Mouse (Mus musculus) testis, postnatal 14 days (tissue): ENCODE results near the gene Sbno2.
"Not testable (repeated sequence)": the region's sequence is repeated elsewhere in the genome, so short reads cannot be mapped to it uniquely, and the experiment has no call there.

Experiments
- DNase-seq: peaks from one replicate; pipeline ENCODE4 v3.0.0; 2021; ENCODE audit warnings: low spot score

The Sbno2 gene

DNA sequence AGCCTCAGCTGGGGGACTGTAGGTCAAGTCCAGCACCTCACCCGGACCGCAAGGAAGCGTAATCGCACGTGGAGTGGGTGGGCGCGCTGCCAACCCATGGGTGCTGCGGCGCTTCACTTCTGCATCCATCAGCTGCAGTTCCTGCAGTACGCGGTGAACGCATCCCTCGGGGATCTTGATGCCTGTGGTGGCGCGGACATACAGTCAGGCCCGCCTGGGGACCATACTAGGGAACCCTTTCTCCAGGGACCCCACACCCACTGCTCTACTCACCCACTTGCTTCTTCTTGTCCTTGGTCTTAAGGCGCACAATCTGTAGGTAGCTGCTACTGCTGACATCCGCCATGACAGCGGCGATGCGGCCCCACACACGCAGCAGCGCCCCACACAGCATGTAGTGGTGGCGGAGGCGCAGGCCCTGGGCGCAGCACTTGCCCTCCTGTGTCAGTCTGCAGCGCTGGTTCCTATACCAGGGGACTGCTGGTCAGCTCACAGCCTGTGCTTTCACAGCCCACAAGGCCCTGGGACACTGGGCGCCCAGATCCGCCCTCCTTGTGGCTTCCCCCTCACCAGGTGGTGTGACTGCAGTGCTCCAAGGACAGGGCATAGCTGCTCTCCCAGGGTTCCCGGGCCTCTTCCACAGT, 47.6 kb downstream of the Sbno2 start:
- no peak for DNase-seq

DNA sequence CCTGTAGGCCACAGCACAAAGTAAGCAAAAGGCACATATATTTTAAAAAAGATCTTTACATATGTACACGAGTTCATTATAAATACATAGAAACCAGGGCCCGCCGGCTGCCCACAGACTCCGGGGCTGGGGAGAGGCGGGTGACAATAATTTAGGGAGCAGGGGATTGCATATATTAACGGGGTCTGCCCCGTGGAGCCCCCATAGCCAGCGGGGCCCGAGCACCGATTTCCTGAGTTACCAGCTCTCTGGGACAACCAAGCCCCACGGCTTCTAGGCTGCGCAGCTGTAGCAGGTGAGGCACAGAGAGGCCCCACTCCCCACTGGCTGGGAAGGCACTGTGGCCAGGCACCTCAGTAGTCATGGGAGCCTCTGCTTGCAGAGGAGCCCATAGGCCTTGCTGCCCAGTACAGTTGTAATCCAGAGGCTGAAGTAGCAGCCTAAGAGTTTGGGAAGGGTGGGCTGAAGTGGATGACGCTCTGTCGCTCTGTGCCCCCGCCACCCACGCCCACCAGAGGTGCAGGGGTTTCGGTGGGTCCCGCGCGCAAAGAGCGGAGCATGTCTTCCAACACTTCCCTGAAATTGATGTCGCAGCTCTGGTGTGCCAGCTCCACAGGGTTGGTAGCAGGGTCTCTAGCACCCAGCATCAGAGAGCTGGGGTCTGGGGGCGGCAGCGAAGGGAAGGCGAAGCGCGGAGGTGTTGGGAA, 48.2 kb downstream of the Sbno2 start:
- DNase-seq: no peak

DNA sequence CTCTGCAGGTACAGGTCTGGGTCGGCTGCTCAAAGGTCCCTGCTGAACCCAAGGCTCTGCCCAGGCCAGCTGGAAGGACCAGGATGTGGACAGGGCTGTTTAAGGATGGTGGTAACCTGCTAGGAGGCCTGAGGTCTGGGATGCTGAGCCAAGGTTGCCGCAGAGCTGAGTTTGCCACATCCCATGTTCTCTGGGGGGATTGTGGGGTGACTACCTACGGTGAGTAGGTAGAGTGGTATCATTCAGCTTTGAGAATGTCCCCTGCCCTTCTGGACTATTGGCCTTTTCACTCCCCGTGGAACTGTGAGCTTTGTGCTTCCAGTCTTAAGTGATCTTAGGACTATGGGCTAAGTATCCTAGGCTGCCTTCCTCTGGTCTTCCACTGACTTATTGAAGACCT, 48.9 kb downstream of the Sbno2 start:
- DNase-seq: no peak

DNA sequence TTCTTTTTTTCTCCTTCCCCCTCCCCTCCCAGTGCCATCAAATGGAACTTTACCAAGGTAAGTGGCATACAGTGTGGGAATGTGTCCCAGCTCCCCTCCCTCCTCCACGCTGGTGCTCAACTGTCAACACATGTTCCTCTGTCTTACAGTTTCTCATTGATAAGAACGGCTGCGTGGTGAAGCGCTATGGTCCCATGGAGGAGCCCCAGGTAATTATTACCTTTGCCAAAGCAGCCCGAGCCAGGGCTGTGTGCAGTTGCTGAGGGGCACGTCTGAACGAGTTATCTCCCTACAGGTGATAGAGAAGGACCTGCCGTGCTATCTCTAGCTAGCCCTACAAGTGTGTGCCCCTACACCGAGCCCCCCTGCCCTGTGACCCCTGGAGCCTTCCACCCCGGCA, 49.5 kb downstream of the Sbno2 start:
- DNase-seq: no peak

DNA sequence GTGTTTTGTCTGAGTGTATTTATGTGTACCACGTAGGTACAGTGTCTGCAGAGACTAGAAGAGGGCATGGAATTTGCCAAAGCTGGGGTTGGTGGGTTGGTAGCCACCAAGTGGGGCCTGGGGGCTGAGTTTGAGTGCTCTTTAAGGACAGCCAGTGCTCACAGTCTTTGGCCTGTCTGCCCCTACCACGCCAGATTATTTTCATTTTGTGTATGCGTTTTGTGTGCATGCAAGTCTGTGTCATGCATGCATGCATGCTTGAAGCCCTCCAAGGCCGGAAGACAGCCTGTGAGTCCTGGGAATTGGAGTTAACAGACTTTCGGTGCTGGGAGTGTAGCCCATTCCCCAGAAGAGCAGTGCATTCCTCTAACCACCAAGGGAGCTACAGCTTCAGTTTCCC, 50.0 kb downstream of the Sbno2 start:
- DNase-seq: no peak

DNA sequence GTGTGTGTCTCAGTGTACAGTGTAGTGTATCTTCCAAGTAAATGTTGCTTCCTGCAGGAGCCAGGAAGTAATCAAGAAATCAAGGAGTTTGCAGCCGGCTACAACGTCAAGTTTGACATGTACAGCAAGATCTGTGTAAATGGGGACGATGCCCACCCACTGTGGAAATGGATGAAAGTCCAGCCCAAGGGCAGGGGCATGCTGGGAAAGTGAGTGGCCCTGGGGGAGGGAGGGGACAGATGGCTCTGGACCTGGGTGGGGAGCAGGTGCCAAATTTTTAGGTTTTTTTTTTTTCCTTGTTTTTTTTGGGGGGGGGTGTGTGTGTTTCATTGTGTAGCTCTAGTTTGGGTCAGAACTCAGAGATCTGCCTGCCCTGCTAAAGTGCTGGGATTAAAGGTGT, 50.5 kb downstream of the Sbno2 start:
- not testable (repeated sequence) for DNase-seq

DNA sequence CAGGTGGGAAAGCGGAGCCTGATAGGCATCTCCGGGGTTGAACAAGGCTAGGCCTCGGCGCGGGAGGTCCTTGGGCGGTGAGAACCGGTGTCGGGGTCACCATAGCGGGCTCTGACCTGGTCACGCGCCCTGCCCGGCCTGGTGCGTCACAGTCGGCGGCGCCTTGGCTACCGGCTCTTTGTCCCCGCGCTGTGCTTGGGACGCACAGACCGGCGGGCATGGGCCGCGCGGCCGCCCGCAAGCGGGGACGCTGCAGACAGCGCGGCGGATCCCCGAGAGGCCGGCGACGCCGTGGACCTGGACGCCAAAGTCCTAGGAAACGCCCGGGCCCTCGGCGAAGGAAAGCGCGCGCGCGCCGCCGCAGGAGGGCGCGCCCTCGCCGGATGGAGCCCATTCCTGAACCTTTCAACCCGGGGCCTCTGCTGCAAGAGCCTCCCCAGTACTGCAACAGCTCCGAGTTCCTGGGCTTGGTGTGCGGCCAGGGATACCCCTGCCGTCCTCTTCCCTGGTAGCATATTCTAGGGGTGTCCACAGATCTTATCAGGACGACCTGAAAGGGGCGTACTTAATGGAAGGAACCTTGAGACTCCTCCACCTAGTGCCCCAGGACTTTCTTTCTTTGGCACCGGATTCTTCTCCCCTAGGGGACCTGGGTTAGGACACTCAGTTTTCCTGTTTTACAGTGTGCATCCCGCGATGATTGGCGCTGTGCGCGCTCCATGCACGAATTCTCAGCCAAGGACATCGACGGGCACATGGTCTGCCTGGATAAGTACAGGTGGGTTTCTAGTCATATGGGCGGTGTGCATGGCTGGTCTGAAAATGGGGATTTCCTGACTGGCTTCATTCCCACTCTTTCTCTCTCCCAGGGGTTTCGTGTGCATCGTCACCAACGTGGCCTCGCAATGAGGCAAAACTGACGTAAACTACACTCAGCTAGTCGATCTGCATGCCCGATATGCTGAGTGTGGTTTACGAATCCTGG, 51.2 kb downstream of the Sbno2 start:
- peak; percentile 56 for DNase-seq

DNA sequence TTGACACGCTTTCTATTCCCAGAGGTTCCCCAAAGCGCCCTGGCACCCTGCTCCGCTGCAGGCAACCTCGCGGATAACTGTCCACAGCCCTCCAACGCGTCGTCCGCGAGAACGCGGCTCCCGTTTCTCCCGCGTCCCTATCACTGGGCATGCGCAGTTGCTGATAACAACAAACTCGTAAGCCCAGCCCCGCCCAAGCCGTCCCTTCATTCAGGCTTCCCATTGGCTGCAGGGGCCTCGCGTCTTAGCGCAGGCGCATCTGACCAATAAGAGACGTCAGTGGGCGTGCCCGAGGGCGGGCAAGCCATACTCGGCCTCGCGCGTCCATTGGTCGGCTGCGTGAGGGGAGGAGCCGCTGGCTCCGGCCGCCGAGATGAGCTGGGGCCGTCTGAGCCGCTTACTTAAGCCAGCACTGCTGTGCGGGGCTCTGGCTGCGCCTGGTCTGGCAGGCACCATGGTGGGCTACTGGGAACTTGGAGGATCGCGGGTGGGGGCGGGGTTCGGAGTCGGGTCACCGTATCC, 52.1 kb downstream of the Sbno2 start:
- peak; percentile 99 for DNase-seq

DNA sequence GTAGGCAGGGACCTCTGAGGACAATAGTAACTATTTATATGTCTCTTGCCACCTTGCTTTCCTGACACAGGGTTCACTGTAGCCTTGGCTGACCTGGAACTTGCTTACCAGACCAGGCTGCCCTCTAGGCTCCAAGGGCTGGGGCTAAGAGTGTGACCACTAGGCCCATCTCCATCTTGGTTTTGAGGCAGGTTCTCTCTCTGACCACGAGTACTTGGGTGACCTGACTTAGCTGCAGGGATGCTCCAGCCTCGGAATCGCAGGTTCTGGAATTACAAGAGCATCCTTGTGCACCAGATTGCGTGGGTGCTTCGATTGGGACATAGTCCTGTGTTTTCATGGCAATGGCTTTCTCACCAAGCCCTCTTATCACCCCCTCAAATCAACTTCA, 53.0 kb downstream of the Sbno2 start:
- no peak for DNase-seq

DNA sequence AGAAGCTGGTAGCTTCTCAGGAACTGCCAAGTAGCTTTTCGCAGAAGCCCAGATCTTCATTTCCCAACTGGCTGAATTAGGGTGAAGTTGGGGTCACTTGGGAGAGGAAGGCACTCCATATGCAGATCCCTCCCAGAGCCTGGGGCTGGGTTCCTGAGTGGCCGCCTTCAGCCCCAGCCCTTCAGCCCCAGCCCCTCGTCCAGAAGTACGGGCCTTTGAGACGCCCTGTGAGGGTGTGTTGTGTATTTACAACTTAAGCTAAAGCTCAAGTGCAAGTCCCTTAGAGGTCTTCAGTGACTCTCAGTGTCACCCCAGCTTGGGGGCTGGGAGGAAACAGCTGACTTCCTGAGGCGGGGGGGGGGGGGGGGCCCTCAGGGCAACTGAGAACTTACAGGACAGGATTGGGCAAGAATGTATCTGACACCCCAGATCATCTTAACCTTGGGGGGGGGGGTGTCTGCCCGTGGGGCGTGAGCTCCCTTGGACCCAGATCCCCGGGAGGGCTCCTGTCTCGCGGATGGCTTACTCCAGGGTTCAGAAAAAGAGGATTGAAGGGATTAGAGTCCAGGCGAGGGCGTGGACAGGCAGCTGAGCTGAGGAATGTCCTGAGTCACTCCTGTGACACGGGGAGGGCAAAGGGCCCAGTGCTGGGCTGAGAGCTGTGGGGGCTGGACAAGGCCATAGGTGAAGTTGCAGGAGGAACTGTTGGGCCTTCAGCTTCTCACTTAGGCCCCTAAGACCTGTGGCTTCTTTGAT, 53.6 kb downstream of the Sbno2 start:
- DNase-seq: no peak

DNA sequence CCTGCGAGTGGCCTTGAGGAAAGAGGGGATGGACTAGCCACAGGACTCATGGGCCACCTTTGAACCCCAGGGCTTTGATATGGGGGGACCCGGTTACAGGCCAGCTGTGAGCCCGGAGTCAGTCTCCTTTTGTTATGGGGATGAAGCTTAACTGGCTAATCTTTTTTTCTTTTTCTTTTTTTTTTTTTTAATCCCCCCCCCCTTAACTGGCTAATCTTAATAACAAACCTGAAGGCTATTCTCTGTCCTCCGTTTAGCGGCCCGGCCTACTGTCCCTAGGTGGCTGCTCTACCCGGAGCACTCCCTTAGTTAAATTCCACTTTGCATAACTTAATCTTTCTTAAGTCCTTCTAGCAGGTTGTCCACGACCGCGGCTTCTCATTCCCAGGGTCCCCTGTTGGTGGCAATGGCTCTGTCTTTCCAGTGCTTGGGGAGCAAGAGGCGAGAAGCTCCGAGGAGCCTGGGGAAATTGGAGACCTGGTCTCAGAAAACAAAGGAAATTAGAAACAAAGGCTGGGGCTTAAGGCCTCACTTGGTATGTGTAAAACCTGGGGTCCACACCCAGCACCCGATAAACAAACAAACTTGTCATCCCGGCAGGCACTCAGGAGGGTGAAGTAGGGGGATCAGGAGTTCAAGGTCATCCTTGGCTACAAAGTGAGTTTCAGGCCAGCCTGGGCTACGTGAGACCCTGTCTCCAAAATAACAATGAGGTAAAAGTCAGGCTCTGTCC, 54.3 kb downstream of the Sbno2 start:
- no peak for DNase-seq

DNA sequence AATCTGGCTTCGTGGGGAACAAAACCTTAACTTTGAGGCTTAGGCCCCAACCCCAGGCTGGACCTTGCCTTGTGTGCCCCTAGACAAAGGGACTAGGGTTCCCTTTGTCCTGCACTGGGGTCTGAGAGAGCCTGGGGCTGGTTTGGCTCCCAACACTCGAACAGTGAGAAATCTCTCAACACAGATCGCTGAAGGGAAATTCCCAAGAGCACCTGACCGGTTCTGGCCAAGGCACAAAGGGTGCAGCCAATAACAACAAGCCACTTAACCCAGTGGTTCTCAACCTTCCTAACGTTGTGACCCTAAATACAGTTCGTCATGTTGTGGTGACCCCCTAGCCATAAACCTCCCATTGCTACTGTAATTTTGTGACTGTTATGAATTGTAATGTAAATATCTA, 55.1 kb downstream of the Sbno2 start:
- DNase-seq: no peak

DNA sequence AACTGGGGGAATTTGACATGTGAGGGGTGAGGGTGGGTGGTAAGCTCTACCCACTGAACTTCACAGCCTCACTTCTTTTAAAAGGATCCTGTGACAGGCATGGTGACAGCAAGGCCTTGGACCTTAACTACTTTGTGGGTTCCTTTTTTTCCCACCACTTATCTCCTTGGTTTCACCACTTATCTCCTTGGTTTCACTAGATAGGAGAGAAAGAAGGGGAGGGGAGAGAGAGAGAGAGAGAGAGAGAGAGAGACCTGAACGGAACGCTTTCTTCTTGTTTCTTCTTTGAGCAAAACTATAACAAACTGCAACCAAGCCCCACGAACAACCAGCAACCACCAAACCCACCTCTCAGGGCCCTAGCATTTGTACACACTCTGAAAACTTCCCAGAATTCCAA, 56.5 kb downstream of the Sbno2 start:
- no peak for DNase-seq

DNA sequence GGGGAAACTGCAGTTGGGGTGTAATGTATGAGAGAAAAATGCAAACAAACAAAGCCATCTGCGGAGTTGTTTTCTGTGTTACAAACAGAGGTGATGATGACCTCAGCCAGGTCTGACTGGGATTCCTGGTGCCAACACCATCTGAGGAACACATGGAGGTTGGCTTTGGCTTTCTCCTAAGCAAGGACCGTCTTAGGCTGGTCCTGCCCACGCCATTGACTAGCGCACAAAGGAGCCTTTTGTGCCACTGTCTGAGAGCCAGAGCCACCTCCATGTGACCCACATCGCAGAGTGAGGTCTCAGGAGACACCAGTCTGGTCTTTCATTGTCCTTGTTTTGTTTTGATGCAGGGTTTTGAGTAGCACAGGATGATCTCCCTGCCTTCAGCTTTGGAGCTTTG, 57.0 kb downstream of the Sbno2 start:
- no peak for DNase-seq

DNA sequence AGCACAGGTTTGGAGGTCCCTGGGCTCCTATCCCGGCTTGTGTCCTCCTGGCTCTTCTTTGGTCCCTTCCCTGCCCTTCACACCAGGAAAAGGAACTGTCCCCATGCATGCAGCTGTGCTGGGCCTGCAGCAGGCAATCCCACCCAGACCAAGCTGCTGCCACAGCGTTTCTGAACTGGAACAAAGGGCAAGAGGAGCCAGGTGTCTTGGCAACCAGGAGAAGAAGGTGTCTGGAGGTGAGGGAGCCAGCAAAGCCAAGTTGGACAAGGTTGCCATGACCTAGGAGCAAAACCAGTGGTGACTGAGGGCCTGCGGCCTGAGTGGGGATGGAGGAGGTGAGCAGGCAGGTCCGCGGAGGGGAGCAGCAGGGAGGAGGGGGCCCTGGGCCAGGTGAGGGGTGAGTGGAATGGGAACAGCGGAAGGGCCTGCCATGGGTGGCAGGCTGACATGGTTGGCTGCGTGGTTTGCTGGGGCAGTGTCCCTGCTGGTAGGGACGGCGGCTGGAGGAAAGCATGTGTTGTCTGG, 58.3 kb downstream of the Sbno2 start, which contains the start of gene Gpx4:
TSS of gene Gpx4 (plus strand) at position 126 of the 525 bp plus-strand sequence.
- DNase-seq: no peak

DNA sequence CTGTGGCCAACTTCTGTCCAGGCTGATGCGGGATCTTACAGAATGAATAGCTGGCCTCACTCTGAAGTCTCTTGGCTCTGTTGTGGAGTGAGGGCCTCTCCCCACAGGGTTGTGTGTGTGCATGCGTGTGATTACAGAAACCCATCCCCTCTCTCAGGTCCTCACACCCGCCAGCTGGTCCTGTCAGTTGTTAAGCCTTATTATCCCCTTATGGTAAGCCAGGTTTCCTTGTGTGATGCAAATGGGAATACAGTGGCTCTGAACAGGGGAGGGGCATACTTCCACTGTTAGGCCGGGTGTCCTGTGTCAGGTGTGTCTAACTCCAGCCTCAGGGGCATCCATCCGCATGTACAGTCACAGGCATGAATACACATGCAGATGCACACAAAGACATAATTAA, 59.6 kb downstream of the Sbno2 start:
- no peak for DNase-seq

DNA sequence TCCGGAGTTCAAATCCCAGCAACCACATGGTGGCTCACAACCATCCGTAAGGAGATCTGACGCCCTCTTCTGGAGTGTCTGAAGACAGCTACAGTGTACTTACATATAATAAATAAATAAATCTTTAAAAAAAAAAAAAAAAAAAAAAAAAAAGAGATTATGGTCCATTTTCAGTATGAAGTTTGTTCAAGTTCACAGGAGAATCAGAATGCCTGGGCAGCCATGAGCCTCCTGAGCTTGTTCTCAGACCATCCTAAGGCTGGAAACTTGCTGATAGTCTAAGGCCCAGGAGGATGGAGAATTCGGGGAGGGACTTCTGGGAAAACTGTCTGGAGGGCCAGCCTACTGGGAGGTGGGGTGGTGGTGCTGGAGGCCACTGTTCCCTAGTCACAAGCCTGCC, 60.0 kb downstream of the Sbno2 start:
- DNase-seq: not testable (repeated sequence)

DNA sequence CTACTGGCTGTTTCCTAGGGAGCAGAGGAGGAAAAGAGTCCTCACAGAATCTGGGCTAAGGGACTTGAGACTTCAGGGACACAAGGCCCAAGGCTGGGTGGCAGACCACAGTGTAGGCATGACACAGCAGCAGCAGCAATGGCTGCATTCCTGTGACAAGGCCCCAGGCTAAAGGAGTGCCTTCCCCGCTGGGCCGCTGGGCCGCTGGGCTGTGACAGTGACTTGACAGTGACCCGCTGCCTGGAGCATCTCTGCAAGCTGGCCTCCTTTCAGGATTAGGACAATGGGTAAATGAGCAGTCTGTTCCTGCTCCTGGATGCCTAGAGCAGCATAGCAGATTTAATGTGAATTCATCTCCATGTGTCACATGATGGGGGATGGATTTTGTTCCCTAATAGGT, 61.3 kb downstream of the Sbno2 start:
- DNase-seq: no peak

DNA sequence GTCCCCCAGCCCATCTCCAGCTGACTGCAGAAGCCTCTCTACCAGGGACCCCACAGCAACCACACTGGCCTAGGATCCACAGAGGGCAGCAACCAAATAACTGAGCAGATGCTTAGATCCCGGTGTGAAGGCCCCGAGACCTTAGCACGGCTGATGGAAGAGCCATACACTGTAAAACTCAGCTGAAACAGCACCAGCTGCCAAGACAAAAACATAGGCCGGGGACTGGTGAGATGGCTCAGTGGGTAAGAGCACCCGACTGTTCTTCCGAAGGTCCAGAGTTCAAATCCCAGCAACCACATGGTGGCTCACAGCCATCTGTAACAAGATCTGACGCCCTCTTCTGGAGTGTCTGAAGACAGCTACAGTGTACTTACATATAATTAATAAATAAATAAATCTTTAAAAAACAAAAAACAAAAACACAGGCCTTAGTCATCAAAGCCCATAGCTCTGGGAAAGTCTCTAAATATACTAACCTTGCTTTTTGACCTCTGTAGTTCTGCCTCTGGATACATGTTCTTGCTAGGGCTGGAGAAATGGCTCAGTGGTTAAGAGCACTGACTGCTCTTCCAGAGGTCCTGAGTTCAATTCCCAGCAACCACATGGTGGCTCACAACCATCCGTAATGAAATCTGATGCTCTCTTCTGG, 63.8 kb downstream of the Sbno2 start:
- DNase-seq: not testable (repeated sequence)

DNA sequence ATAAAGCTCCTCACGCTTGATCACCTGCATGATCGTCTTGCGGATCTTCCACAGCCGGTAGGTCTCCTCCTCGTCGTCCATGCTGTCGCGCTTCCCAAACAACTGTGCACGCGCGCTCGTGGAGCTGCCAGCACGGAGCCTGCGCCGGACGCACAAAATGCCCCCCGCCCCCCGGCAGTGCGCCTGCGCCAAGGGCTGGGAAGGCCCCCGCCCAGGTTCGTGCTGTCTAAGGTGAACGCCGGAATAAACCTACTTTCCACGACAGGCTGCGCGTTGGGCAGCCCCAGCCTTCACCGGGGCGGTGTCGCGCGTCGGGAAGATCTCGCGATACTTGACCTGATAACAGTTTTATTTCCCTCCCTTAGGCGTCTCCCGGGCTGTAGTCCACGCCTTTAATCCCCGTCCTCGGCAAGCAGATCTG, 65.8 kb downstream of the Sbno2 start, which contains the start of gene Polr2e:
TSS of gene Polr2e (minus strand) at position 237 of the 421 bp plus-strand sequence.
- peak; percentile 96 for DNase-seq
